Mouse (Mus musculus): ENCODE data around the gene Csnk2b. TPM values are rescaled to one million over a fixed set of nuclear protein-coding genes. Genes with fewer than 3 reads are reported as not detected.

Csnk2b gene
- polyA plus RNA-seq (2015; fragmentation: Nextera tagmentation; extraction: Ambion mirVana): 308 and 311 TPM in 2 replicates

DNA sequence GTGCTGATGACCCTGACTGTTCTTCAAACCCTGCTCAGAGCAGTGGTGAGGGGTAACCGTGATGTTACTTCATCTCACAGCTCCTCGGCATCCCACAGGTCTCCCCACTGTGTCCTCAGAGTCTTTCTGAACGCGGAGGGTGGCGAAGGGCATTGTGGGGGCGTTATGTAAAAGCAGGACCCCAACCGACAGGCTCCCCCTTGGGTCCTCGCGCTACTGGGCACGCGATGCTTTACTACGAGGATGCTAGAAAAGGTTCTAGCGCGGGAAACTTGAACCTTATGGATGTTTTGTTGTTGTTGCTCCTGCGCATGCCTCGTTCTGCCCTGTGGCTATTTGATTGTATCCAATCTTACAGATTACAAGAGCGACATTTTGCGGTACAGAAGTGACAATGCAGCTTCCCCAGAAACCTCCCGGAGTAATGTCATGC lies at the start of gene Csnk2b:
Csnk2b (minus strand) TSS at position 183 of the 433 bp plus-strand sequence.
- Histone ChIP-seq H3K9me3 (no peaks in the 10 kb centered on the region), H3K9ac (peak within 1 kb of the TSS; percentile 93), H3K27me3 (no peaks in the 10 kb centered on the region), H3K4me2 (peak within 1 kb of the TSS; percentile 81), H3K4me1 (replicated peaks) (peaks cover 41% of the 10 kb centered on the region), H3K4me3 (peak within 1 kb of the TSS; percentile 99), H3K36me3 (peaks cover 32% of the 10 kb centered on the region), H3K27ac (replicated peaks) (peak within 1 kb of the TSS; percentile 91)
- WGBS: under 1% methylated on average over 19 of the region's 19 CpGs
- ATAC-seq (ENCODE audit: low FRiP score, low read depth): no peak

- Histone ChIP-seq H3K4me1 (replicated peaks) (peaks cover 15% of the 10 kb centered on the region), H3K9me3 (no peaks in the 10 kb centered on the region), H3K27me3 (no peaks in the 10 kb centered on the region), H3K4me3 (no peak overlapping the region), H3K36me3 (no peaks in the 10 kb centered on the region), H3K27ac (replicated peaks) (no peak overlapping the region), H3K4me2 (no peak overlapping the region), H3K9ac (no peak overlapping the region)
- WGBS: 26% methylated on average over 4 of the region's 4 CpGs
- no peak for ATAC-seq (ENCODE audit: low FRiP score, low read depth)
Measured at GRCm38 (mm10) chr17:35168541-35169207, 46.8 kb upstream of the Csnk2b start.

DNA sequence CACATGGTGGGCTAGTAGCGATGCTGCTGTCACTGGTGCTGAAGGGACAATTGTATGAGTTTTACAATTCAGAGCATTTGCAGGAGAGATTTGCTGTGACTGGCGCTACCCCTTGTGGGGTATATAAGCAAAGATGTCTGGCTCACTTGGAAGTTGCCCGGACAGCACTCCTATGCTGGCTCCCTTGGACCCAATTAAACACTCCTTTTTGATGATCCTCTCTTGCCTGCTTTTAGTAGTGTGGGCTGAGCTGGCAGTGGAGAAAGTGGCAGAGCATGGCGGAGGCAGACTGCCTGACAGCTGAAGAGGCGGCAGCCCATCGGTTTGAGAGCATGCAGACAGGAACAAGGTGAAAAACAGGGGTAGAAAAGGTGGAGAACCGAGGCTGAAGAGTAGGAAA lies 45.9 kb upstream of the Csnk2b start:
- H3K27ac ChIP-seq (replicated peaks): no peak overlapping the region

GRCm38 (mm10) chr17:35166352-35167035 lies 44.6 kb upstream of the Csnk2b start:
- no peak for ATAC-seq (ENCODE audit: low FRiP score, low read depth)

More for the DNA sequence above, 45.9 kb upstream of the Csnk2b start:
- Histone ChIP-seq H3K36me3 (no peaks in the 10 kb centered on the region), H3K4me2 (no peak overlapping the region), H3K4me1 (replicated peaks) (peaks cover 22% of the 10 kb centered on the region), H3K4me3 (no peak overlapping the region), H3K9me3 (no peaks in the 10 kb centered on the region), H3K27me3 (no peaks in the 10 kb centered on the region), H3K9ac (no peak overlapping the region)
- ATAC-seq (ENCODE audit: low FRiP score, low read depth): no peak
- 87% methylated on average over 7 of the region's 7 CpGs for WGBS

GRCm38 (mm10) chr17:35165451-35166155 lies 43.8 kb upstream of the Csnk2b start:
- Histone ChIP-seq H3K9ac (peak overlapping the region; percentile 44), H3K27ac (replicated peaks) (peak overlapping the region; percentile 99), H3K27me3 (no peaks in the 10 kb centered on the region), H3K4me2 (peak overlapping the region; percentile 95), H3K9me3 (no peaks in the 10 kb centered on the region), H3K4me1 (replicated peaks) (peaks cover 39% of the 10 kb centered on the region), H3K4me3 (peak overlapping the region; percentile 96), H3K36me3 (peaks cover 16% of the 10 kb centered on the region)
- WGBS: 24% methylated on average over 12 of the region's 12 CpGs
- ATAC-seq (ENCODE audit: low FRiP score, low read depth): no peak

More at GRCm38 (mm10) chr17:35166352-35167035, 44.6 kb upstream of the Csnk2b start:
- Histone ChIP-seq H3K4me1 (replicated peaks) (peaks cover 35% of the 10 kb centered on the region), H3K9me3 (no peaks in the 10 kb centered on the region), H3K27me3 (no peaks in the 10 kb centered on the region), H3K4me2 (peak overlapping the region; percentile 95), H3K36me3 (peaks cover 7% of the 10 kb centered on the region), H3K4me3 (peak overlapping the region; percentile 96; the same call in 1 of the 2 replicates), H3K27ac (replicated peaks) (peak overlapping the region; percentile 99), H3K9ac (peak overlapping the region; percentile 44; the same call in 1 of the 2 replicates)
- WGBS: 58% methylated on average over 8 of the region's 8 CpGs

GRCm38 (mm10) chr17:35164568-35165450 lies 43.0 kb upstream of the Csnk2b start, which contains the start of gene Prrc2a:
Gene Prrc2a (minus strand): TSS chr17:35164897.
- no peaks in the 10 kb centered on the region for H3K9me3 ChIP-seq
- H3K9ac ChIP-seq: peak within 1 kb of the TSS; percentile 100
- under 1% methylated on average over 81 of the region's 89 CpGs for WGBS
- no peaks in the 10 kb centered on the region for H3K27me3 ChIP-seq
- H3K36me3 ChIP-seq: peaks cover 24% of the 10 kb centered on the region
- H3K27ac ChIP-seq (replicated peaks): peak within 1 kb of the TSS; percentile 99
- peak; percentile 95 for ATAC-seq (ENCODE audit: low FRiP score, low read depth)
- H3K4me3 ChIP-seq: peak within 1 kb of the TSS; percentile 96
- peaks cover 39% of the 10 kb centered on the region for H3K4me1 ChIP-seq (replicated peaks)
- H3K4me2 ChIP-seq: peak within 1 kb of the TSS; percentile 95

- H3K36me3 ChIP-seq: peaks cover 30% of the 10 kb centered on the region
- no peaks in the 10 kb centered on the region for H3K9me3 ChIP-seq
- H3K4me1 ChIP-seq (replicated peaks): peaks cover 39% of the 10 kb centered on the region
- H3K27ac ChIP-seq (replicated peaks): peak overlapping the region; percentile 99
- no peaks in the 10 kb centered on the region for H3K27me3 ChIP-seq
- peak overlapping the region; percentile 96 for H3K4me3 ChIP-seq
- no peak for ATAC-seq (ENCODE audit: low FRiP score, low read depth)
- H3K4me2 ChIP-seq: peak overlapping the region; percentile 95
- WGBS: under 1% methylated on average over 24 of the region's 28 CpGs
- peak overlapping the region; percentile 100 for H3K9ac ChIP-seq
Measured at GRCm38 (mm10) chr17:35164218-35164567, 42.3 kb upstream of the Csnk2b start.

- peaks cover 39% of the 10 kb centered on the region for H3K4me1 ChIP-seq (replicated peaks)
- ATAC-seq (ENCODE audit: low FRiP score, low read depth): no peak
- H3K9me3 ChIP-seq: no peaks in the 10 kb centered on the region
- H3K9ac ChIP-seq: peak overlapping the region; percentile 100
- peak overlapping the region; percentile 96 for H3K4me3 ChIP-seq
- H3K27ac ChIP-seq (replicated peaks): peak overlapping the region; percentile 99
- 8% methylated on average over 8 of the region's 8 CpGs for WGBS
- no peaks in the 10 kb centered on the region for H3K27me3 ChIP-seq
- peaks cover 37% of the 10 kb centered on the region for H3K36me3 ChIP-seq
- peak overlapping the region; percentile 95 for H3K4me2 ChIP-seq
Measured at GRCm38 (mm10) chr17:35163326-35164081, 41.7 kb upstream of the Csnk2b start.

DNA sequence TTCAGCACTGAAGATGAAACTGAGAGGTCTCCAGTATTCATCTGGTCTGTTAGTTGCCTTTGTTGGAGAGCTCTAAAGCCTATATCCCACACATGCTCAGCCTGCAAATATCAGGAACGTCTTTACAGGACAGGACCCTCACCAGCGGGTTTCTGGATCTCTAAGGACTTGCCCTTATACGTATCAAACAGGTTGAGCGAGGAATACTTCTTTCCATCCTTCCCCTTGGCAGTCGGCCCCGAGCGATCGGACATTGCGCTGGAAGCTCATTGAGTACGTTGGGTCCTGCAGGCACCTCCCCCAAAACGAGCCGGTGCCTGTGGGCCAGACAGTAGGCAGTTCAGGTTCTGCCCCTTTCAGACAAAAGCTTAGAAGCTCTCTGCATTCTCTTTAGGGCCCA lies 40.9 kb upstream of the Csnk2b start:
- no peak for ATAC-seq (ENCODE audit: low FRiP score, low read depth)
- Histone ChIP-seq H3K27ac (replicated peaks) (no peak overlapping the region; the same call in 1 of the 2 replicates), H3K36me3 (peaks cover 44% of the 10 kb centered on the region), H3K4me2 (peak overlapping the region; percentile 95), H3K27me3 (no peaks in the 10 kb centered on the region), H3K9me3 (no peaks in the 10 kb centered on the region), H3K4me3 (peak overlapping the region; percentile 96), H3K4me1 (replicated peaks) (peaks cover 39% of the 10 kb centered on the region), H3K9ac (peak overlapping the region; percentile 100)
- WGBS: 38% methylated on average over 12 of the region's 12 CpGs

DNA sequence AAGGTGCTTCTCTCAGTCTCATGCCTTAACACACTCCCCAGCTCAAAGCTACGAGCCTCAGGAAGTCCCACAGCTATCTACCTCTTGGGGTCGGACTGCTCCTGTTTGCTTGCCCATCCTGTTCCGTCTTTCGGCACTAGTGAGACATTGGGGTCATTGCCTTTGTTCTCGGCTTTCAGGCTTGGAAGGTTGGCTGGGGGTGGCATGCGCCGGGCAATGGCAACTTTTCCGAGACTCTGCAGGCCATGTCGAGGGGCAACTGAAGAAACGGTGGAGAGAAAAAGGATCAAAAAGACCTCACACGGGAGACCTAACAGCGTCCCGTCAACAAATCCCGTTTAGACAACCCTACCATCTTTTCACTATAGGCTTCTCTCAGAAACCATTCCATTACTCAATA lies 40.3 kb upstream of the Csnk2b start:
- peak overlapping the region; percentile 96 for H3K4me3 ChIP-seq
- no peak for ATAC-seq (ENCODE audit: low FRiP score, low read depth)
- H3K9me3 ChIP-seq: no peaks in the 10 kb centered on the region
- no peak overlapping the region for H3K27ac ChIP-seq (replicated peaks)
- WGBS: 76% methylated on average over 14 of the region's 14 CpGs
- 0 out of 2 replicates have a peak overlapping the region, but pooled peaks have one; percentile 100 for H3K9ac ChIP-seq
- no peaks in the 10 kb centered on the region for H3K27me3 ChIP-seq
- H3K36me3 ChIP-seq: peaks cover 51% of the 10 kb centered on the region
- H3K4me1 ChIP-seq (replicated peaks): peaks cover 39% of the 10 kb centered on the region
- H3K4me2 ChIP-seq: peak overlapping the region; percentile 95
